Mouse (Mus musculus) embryo, embryonic 11.5 days (tissue): Measurements from ENCODE around the gene Ncor2.

Experiments used
- DNase-seq: peaks from one replicate; pipeline ENCODE4 v3.0.0-alpha.2; 2012; ENCODE audit warnings: low read depth, low spot score

Gene Ncor2

GRCm38 (mm10) chr5:125191608-125192007 lies 12.6 kb upstream of the Ncor2 start:
- no peak for DNase-seq

GRCm38 (mm10) chr5:125190105-125190813 lies 11.2 kb upstream of the Ncor2 start:
- no peak for DNase-seq

GRCm38 (mm10) chr5:125189625-125190024 lies 10.6 kb upstream of the Ncor2 start:
- peak; percentile 54 for DNase-seq

GRCm38 (mm10) chr5:125188812-125189598 lies 10.0 kb upstream of the Ncor2 start:
- DNase-seq: no peak

GRCm38 (mm10) chr5:125184826-125185225 lies 5.8 kb upstream of the Ncor2 start:
- peak; percentile 76 for DNase-seq

GRCm38 (mm10) chr5:125183321-125184003 lies 4.4 kb upstream of the Ncor2 start:
- no peak for DNase-seq

- DNase-seq: no peak
These were observed 1.7 kb upstream of the Ncor2 start for GRCm38 (mm10) chr5:125180630-125181263.

- no peak for DNase-seq
These were observed 963 bp upstream of the Ncor2 start for GRCm38 (mm10) chr5:125179735-125180629.

- DNase-seq: no peak
These were observed 630 bp downstream of the Ncor2 start for GRCm38 (mm10) chr5:125178171-125179006.

GRCm38 (mm10) chr5:125177481-125178134 lies 1.4 kb downstream of the Ncor2 start:
- peak; percentile 70 for DNase-seq

- no peak for DNase-seq
These were observed 2.2 kb downstream of the Ncor2 start for GRCm38 (mm10) chr5:125176864-125177263.

GRCm38 (mm10) chr5:125176370-125176766 lies 2.7 kb downstream of the Ncor2 start:
- no peak for DNase-seq

- DNase-seq: no peak
These were observed 3.2 kb downstream of the Ncor2 start for GRCm38 (mm10) chr5:125175673-125176369.

- no peak for DNase-seq
These were observed 4.0 kb downstream of the Ncor2 start for GRCm38 (mm10) chr5:125174726-125175672.

GRCm38 (mm10) chr5:125173868-125174267 lies 5.2 kb downstream of the Ncor2 start:
- no peak for DNase-seq

GRCm38 (mm10) chr5:125172831-125173615 lies 6.0 kb downstream of the Ncor2 start:
- no peak for DNase-seq

- no peak for DNase-seq
These were observed 7.8 kb downstream of the Ncor2 start for GRCm38 (mm10) chr5:125171259-125171658.
